Mouse (Mus musculus): ENCODE results near the gene Psmc5.

The Psmc5 gene

GRCm38 (mm10) chr11:106310123-106310522 is 54.2 kb downstream of the Psmc5 start:
- DNase-seq, result peak in 1 of 2 experiments; percentile 38
